Mouse (Mus musculus): Measurements from ENCODE around the gene P2ry12.

The P2ry12 gene

GRCm38 (mm10) chr3:59182129-59182528 lies 80.5 kb downstream of the P2ry12 start:
- no peak for DNase-seq (ENCODE audit: low spot score)

GRCm38 (mm10) chr3:59181134-59181533 lies 81.5 kb downstream of the P2ry12 start:
- DNase-seq (ENCODE audit: low spot score): no peak

DNA sequence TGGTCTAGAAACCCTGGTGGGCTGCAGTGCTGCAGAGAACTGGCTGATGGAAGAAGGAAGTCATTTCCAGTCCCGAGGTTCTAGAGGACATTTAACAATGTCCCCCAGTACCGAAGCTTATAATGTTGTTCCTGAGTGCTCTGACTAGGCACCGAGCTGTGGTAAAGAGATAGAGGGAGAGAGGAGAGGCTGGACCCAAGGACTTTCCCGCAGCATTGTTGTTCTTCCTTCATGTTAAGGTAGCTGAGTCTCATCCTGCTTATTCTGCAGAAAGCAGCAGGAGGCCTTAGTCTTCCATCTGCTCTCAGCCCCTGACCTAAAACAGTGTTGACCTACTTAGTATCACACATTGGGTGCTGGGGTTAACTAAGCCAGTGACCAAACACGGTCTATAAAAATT lies 85.8 kb downstream of the P2ry12 start:
- DNase-seq (ENCODE audit: low spot score): no peak

- DNase-seq (ENCODE audit: low spot score): peak; percentile 7
These were observed 87.4 kb downstream of the P2ry12 start for GRCm38 (mm10) chr3:59175234-59175633.

DNA sequence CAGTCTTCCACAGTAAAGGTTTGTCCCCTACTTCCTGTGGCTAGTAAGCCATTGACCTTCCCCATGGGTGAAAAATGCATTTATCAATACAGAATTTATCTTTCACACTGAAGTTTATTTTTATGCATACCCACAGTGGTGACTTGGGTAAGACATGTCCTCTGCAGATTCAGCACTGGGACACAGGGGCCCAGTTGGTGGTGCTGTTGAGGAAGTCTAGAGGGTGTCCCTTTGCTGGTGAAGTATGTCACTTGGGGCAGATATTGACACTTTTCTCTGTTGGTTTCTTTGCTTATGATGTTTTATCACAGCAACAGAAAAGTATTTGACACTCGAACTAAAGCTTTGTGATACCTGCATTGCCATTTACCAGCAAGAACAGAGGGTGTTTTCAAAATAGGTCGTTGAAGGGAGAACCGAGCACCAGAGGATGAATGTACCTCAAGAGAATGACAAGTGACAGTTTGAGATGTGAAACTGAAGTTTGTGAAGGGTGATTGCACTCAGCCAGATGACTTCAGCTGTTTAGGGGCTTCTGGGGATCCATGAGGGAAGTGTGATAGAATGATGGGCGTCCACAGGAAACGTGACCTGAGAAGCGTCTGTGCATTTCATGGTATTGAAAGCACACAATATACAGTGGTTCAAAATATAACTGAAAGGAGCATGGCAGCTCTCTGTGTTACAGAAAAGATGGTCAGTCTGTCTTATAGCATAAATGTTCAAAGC lies 88.1 kb downstream of the P2ry12 start:
- DNase-seq (ENCODE audit: low spot score): no peak

- no peak for DNase-seq (ENCODE audit: low spot score)
These were observed 92.6 kb downstream of the P2ry12 start for GRCm38 (mm10) chr3:59169921-59170627.

- DNase-seq (ENCODE audit: low spot score): no peak
These were observed 93.5 kb downstream of the P2ry12 start for GRCm38 (mm10) chr3:59169215-59169614.

- no peak for DNase-seq (ENCODE audit: low spot score)
These were observed 94.2 kb downstream of the P2ry12 start for GRCm38 (mm10) chr3:59168476-59168875.

DNA sequence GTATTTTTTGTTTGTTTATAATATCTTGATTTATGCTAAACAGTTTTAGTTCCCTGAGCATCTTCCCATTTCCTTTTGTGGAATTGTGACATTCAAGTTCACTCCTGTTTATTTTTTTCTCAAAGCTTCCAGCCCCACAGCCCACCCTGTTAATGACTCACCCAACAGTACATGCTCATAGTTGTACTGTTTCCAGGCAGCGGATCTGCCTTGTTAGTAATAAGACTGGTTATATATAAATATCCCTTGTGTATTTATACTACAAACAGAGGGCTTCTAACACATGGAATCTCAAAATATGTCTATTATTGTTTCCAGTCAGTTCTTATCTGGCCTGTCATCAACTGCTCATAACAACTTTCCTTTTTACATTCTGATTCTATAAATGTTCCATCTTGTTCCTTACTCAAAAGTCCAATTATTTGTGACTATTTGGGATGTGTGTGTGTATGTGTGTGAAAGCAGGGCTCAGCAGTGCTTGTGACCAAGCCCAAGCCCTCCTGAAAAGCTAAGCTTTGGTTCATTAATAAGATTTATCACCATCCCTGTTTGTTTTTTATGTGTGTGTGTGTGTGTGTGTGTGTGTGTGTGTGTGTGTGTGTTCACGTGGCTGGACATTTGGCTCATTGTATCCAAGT lies 95.1 kb downstream of the P2ry12 start:
- no peak for DNase-seq (ENCODE audit: low spot score)
